Mouse (Mus musculus) heart, embryonic 12.5 days (tissue): ENCODE measurements around the gene S100z. TPM values are rescaled to one million over a fixed set of nuclear protein-coding genes. Genes with fewer than 3 reads are reported as not detected.

Experiments
- ATAC-seq: fragments of 200-750 bp; cut with Nextera tagmentation; 2 replicates; pipeline ENCODE4 v1.8.0; 2017; ENCODE audit warnings: moderate TSS enrichment, moderate library complexity; ENCODE audit not compliant: insufficient number of reproducible peaks, low FRiP score
- H3K27ac ChIP-seq: fragments of 300-500 bp; sonication (generic); 2 replicates; pipeline ENCODE4 v1.5.1; 2016; ENCODE audit warnings: mild to moderate bottlenecking, moderate library complexity; ENCODE audit not compliant: poor library complexity, severe bottlenecking
- H3K27me3 ChIP-seq: fragments of 300-500 bp; sonication (generic); replicated peaks from 2 replicates; pipeline ENCODE4 v1.6.1; 2016; ENCODE audit warnings: mild to moderate bottlenecking, moderate library complexity
- H3K36me3 ChIP-seq: fragments of 300-500 bp; sonication (generic); 2 replicates; pipeline ENCODE4 v1.6.1; 2016; ENCODE audit warnings: mild to moderate bottlenecking, moderate library complexity
- H3K4me1 ChIP-seq: fragments of 300-500 bp; sonication (generic); replicated peaks from 2 replicates; pipeline ENCODE4 v1.6.1; 2016; ENCODE audit warnings: mild to moderate bottlenecking
- H3K4me2 ChIP-seq: fragments of 300-500 bp; sonication (generic); 2 replicates; pipeline ENCODE4 v1.6.1; 2016; ENCODE audit warnings: mild to moderate bottlenecking, moderate library complexity
- H3K4me3 ChIP-seq: fragments of 300-500 bp; sonication (generic); 2 replicates; pipeline ENCODE4 v1.5.1; 2016; ENCODE audit warnings: mild to moderate bottlenecking
- H3K9ac ChIP-seq: fragments of 300-500 bp; sonication (generic); 2 replicates; pipeline ENCODE4 v1.6.1; 2016; ENCODE audit warnings: mild to moderate bottlenecking, moderate library complexity
- H3K9me3 ChIP-seq: fragments of 300-500 bp; sonication (generic); replicated peaks from 2 replicates; pipeline ENCODE4 v1.6.1; 2016; ENCODE audit warnings: mild to moderate bottlenecking, moderate library complexity
- WGBS: fragments of 180-500 bp; shearing (Covaris S2); methylation state at CpG from one replicate; pipeline ENCODE4 v1.1.7; 2016; 5-methylcytosine and 5-hydroxymethylcytosine counted together
- polyA plus RNA-seq: library from polyadenylated mRNA; unstranded; fragments of >200 nt; fragmentation: Nextera tagmentation; extraction: Ambion mirVana; gene quantifications from 2 replicates; pipeline ENCODE4 v1.2.1, GENCODE M21; 2016

Gene S100z
- not detected in 2 replicates for polyA plus RNA-seq

GRCm38 (mm10) chr13:95478671-95479413, at the start of gene S100z:
Gene S100z, minus strand, starts transcription at chr13:95478721.
- Histone ChIP-seq H3K4me1 (0 out of 2 replicates have a peak, but pooled peaks cover 11% of the 10 kb centered on the region), H3K9ac (no peak within 1 kb of the TSS), H3K36me3 (no peaks in the 10 kb centered on the region), H3K4me2 (no peak within 1 kb of the TSS), H3K27me3 (peaks cover 14% of the 10 kb centered on the region), H3K9me3 (no peaks in the 10 kb centered on the region), H3K4me3 (no peak within 1 kb of the TSS), H3K27ac (no peak within 1 kb of the TSS)
- 81% methylated on average over 21 of the region's 21 CpGs for WGBS
- ATAC-seq, result no peak

- Histone ChIP-seq H3K36me3 (no peaks in the 10 kb centered on the region), H3K4me1 (peaks cover 13% of the 10 kb centered on the region; the same call in 1 of the 2 replicates), H3K27me3 (peaks cover 34% of the 10 kb centered on the region), H3K9me3 (no peaks in the 10 kb centered on the region), H3K27ac (no peak within 1 kb of the TSS), H3K9ac (peak within 1 kb of the TSS; percentile 72), H3K4me2 (peak within 1 kb of the TSS; percentile 98), H3K4me3 (peak within 1 kb of the TSS; percentile 54)
- under 1% methylated on average over 54 of the region's 54 CpGs for WGBS
- ATAC-seq, result peak; percentile 59
Measured at GRCm38 (mm10) chr13:95524674-95525491, 46.4 kb upstream of the S100z start, which contains the start of gene F2rl1. Gene F2rl1, minus strand, starts transcription at chr13:95525227.

- peak; percentile 23 for ATAC-seq
- Histone ChIP-seq H3K9me3 (no peaks in the 10 kb centered on the region), H3K27me3 (peaks cover 34% of the 10 kb centered on the region), H3K4me3 (peak overlapping the region; percentile 54), H3K36me3 (no peaks in the 10 kb centered on the region), H3K4me1 (peaks cover 13% of the 10 kb centered on the region; the same call in 1 of the 2 replicates), H3K4me2 (peak overlapping the region; percentile 98), H3K9ac (peak overlapping the region; percentile 72), H3K27ac (no peak overlapping the region)
- 0% methylated on average over 13 of the region's 13 CpGs for WGBS
Measured at GRCm38 (mm10) chr13:95524424-95524673, 45.8 kb upstream of the S100z start.

GRCm38 (mm10) chr13:95523659-95524423, 45.3 kb upstream of the S100z start:
- Histone ChIP-seq H3K4me2 (peak overlapping the region; percentile 98), H3K27me3 (peaks cover 34% of the 10 kb centered on the region), H3K36me3 (no peaks in the 10 kb centered on the region), H3K4me1 (peaks cover 13% of the 10 kb centered on the region; the same call in 1 of the 2 replicates), H3K27ac (no peak overlapping the region), H3K9ac (peak overlapping the region; percentile 72), H3K4me3 (peak overlapping the region; percentile 54), H3K9me3 (no peaks in the 10 kb centered on the region)
- WGBS, result 4% methylated on average over 29 of the region's 29 CpGs
- ATAC-seq, result peak; percentile 24; the same call in 1 of the 2 replicates

- ATAC-seq, result no peak
- Histone ChIP-seq H3K27me3 (peaks cover 34% of the 10 kb centered on the region), H3K4me2 (no peak overlapping the region), H3K9me3 (no peaks in the 10 kb centered on the region), H3K4me1 (peaks cover 13% of the 10 kb centered on the region; the same call in 1 of the 2 replicates), H3K27ac (no peak overlapping the region), H3K9ac (no peak overlapping the region), H3K36me3 (no peaks in the 10 kb centered on the region), H3K4me3 (no peak overlapping the region)
- WGBS, result 85% methylated on average over 10 of the region's 10 CpGs
Measured at GRCm38 (mm10) chr13:95522176-95522575, 43.7 kb upstream of the S100z start.

GRCm38 (mm10) chr13:95521029-95521428, 42.5 kb upstream of the S100z start:
- H3K9me3 ChIP-seq, result no peaks in the 10 kb centered on the region
- no peak overlapping the region for H3K27ac ChIP-seq
- peaks cover 22% of the 10 kb centered on the region for H3K27me3 ChIP-seq
- H3K4me3 ChIP-seq, result no peak overlapping the region
- no peak overlapping the region for H3K4me2 ChIP-seq
- no peak for ATAC-seq
- no peaks in the 10 kb centered on the region for H3K36me3 ChIP-seq
- no peak overlapping the region for H3K9ac ChIP-seq
- WGBS, result 67% methylated on average over 6 of the region's 6 CpGs
- peaks cover 13% of the 10 kb centered on the region; the same call in 1 of the 2 replicates for H3K4me1 ChIP-seq

- Histone ChIP-seq H3K27me3 (no peaks in the 10 kb centered on the region), H3K4me3 (no peak overlapping the region), H3K4me1 (no peaks in the 10 kb centered on the region), H3K36me3 (no peaks in the 10 kb centered on the region), H3K9me3 (no peaks in the 10 kb centered on the region), H3K9ac (no peak overlapping the region), H3K4me2 (no peak overlapping the region), H3K27ac (no peak overlapping the region)
- WGBS, result 68% methylated on average over 4 of the region's 4 CpGs
- ATAC-seq, result no peak
Measured at GRCm38 (mm10) chr13:95514756-95515155, 36.2 kb upstream of the S100z start.

GRCm38 (mm10) chr13:95510054-95510453, 31.5 kb upstream of the S100z start:
- Histone ChIP-seq H3K27me3 (no peaks in the 10 kb centered on the region), H3K36me3 (no peaks in the 10 kb centered on the region), H3K27ac (no peak overlapping the region), H3K4me2 (no peak overlapping the region), H3K4me1 (no peaks in the 10 kb centered on the region), H3K4me3 (no peak overlapping the region), H3K9me3 (no peaks in the 10 kb centered on the region), H3K9ac (no peak overlapping the region)
- WGBS, result 84% methylated on average over 5 of the region's 5 CpGs
- ATAC-seq, result no peak

- H3K4me2 ChIP-seq, result no peak overlapping the region
- WGBS, result 78% methylated on average over 8 of the region's 8 CpGs
- H3K4me3 ChIP-seq, result no peak overlapping the region
- H3K9ac ChIP-seq, result no peak overlapping the region
- H3K4me1 ChIP-seq, result no peaks in the 10 kb centered on the region
- H3K27ac ChIP-seq, result no peak overlapping the region
- no peak for ATAC-seq
- H3K9me3 ChIP-seq, result no peaks in the 10 kb centered on the region
- no peaks in the 10 kb centered on the region for H3K36me3 ChIP-seq
- no peaks in the 10 kb centered on the region for H3K27me3 ChIP-seq
Measured at GRCm38 (mm10) chr13:95503279-95503917, 24.9 kb upstream of the S100z start.

GRCm38 (mm10) chr13:95496601-95497000, 18.1 kb upstream of the S100z start:
- WGBS, result 84% methylated on average over 3 of the region's 3 CpGs
- H3K4me1 ChIP-seq, result peaks cover 22% of the 10 kb centered on the region
- no peak for ATAC-seq

More at GRCm38 (mm10) chr13:95496601-95497000, 18.1 kb upstream of the S100z start:
- Histone ChIP-seq H3K4me2 (no peak overlapping the region), H3K27me3 (no peaks in the 10 kb centered on the region), H3K9ac (no peak overlapping the region), H3K36me3 (no peaks in the 10 kb centered on the region), H3K9me3 (no peaks in the 10 kb centered on the region), H3K27ac (no peak overlapping the region), H3K4me3 (no peak overlapping the region)
